Mouse (Mus musculus) heart, adult 2 months (tissue): ENCODE measurements around the gene Wwox.

Source experiments
- CTCF ChIP-seq: fragments of 200-600 bp; IDR thresholded peaks from 2 replicates; pipeline ENCODE4 v1.8.1; 2022; ENCODE audit warnings: antibody characterized with exemption, mild to moderate bottlenecking, moderate library complexity
- EP300 ChIP-seq: fragments of 200-500 bp; IDR thresholded peaks from 2 replicates; pipeline ENCODE4 v1.6.1; 2011; ENCODE audit warnings: low read depth, low read length, control low read depth; ENCODE audit not compliant: insufficient read depth
- POLR2A ChIP-seq: fragments of 200-500 bp; IDR thresholded peaks from 2 replicates; pipeline ENCODE4 v1.6.1; 2011; ENCODE audit warnings: mild to moderate bottlenecking, low read depth, low read length, control low read depth; ENCODE audit not compliant: insufficient read depth

- no peak for TF ChIP-seq EP300
- TF ChIP-seq POLR2A: no peak
- TF ChIP-seq CTCF: peak; percentile 87
These were observed 13.3 kb downstream of the Wwox start for GRCm38 (mm10) chr8:114452781-114453221.
